Mouse (Mus musculus) MEL (cell line): ENCODE results near the gene Prox2. TPM values are rescaled to one million over a fixed set of nuclear protein-coding genes. Genes with fewer than 3 reads are reported as not detected.

Experiments
- DNase-seq: peaks from one replicate; pipeline ENCODE4 v3.0.0; 2011; ENCODE audit warnings: low read depth, low spot score
- H3K27ac ChIP-seq: 2 replicates; pipeline ENCODE4 v1.5.1; 2012; ENCODE audit warnings: low read depth, mild to moderate bottlenecking, control low read depth, low read length, moderate library complexity; ENCODE audit not compliant: control insufficient read depth
- H3K27me3 ChIP-seq, 2 experiments: fragments of 150-350 bp in 1 of 2; sonication (generic) in 1 of 2; 2 replicates each; pipeline ENCODE4 v1.6.1; 2012; ENCODE audit warnings: low read length in 2 of 2, mild to moderate bottlenecking in 2 of 2, improper control_type of control experiment in 1 of 2, moderate library complexity in 1 of 2; ENCODE audit not compliant: insufficient read depth in 2 of 2, control insufficient read depth in 1 of 2
- H3K36me3 ChIP-seq, 2 experiments: 2 replicates each; pipeline ENCODE4 v1.6.1; 2012 to 2014; ENCODE audit warnings: low read length in 2 of 2, improper control_type of control experiment in 1 of 2, inconsistent platforms in 1 of 2, mild to moderate bottlenecking in 1 of 2; ENCODE audit not compliant: insufficient read depth in 2 of 2, control insufficient read depth in 1 of 2
- H3K4me1 ChIP-seq, 2 experiments: fragments of 150-350 bp in 1 of 2; sonication (generic) in 1 of 2; 2 replicates each; pipeline ENCODE4 v1.6.1; 2012; ENCODE audit warnings: low read length in 2 of 2, improper control_type of control experiment in 1 of 2, mild to moderate bottlenecking in 1 of 2; ENCODE audit not compliant: insufficient read depth in 2 of 2, control insufficient read depth in 1 of 2
- H3K4me3 ChIP-seq, 2 experiments: fragments of 150-350 bp in 1 of 2; sonication (generic) in 1 of 2; 2 replicates each; pipeline ENCODE4 v1.5.1; 2012; ENCODE audit warnings: low read depth in 2 of 2, low read length in 2 of 2, mild to moderate bottlenecking in 2 of 2, moderate library complexity in 2 of 2, control low read depth in 1 of 2, improper control_type of control experiment in 1 of 2; ENCODE audit not compliant: control insufficient read depth in 1 of 2, insufficient read depth in 1 of 2
- H3K79me2 ChIP-seq: 2 replicates; pipeline ENCODE4 v1.6.1; 2012; ENCODE audit warnings: mild to moderate bottlenecking, low read length, moderate library complexity; ENCODE audit not compliant: control insufficient read depth, poor library complexity, insufficient read depth
- H3K9ac ChIP-seq: 2 replicates; pipeline ENCODE4 v1.6.1; 2012; ENCODE audit warnings: low read depth, mild to moderate bottlenecking, control low read depth, low read length, moderate library complexity; ENCODE audit not compliant: control insufficient read depth, poor library complexity, severe bottlenecking
- H3K9me3 ChIP-seq: fragments of 150-350 bp; sonication (generic); replicated peaks from 2 replicates; pipeline ENCODE4 v1.6.1; 2012; ENCODE audit warnings: mild to moderate bottlenecking, low read length, improper control_type of control experiment, moderate library complexity; ENCODE audit not compliant: insufficient read depth
- BHLHE40 ChIP-seq: IDR thresholded peaks from 2 replicates; pipeline ENCODE4 v1.6.1; 2012; ENCODE audit warnings: low read depth, mild to moderate bottlenecking, inconsistent platforms, low read length, improper control_type of control experiment, borderline replicate concordance
- CHD1 ChIP-seq: IDR thresholded peaks from 2 replicates; pipeline ENCODE4 v1.6.1; 2012; ENCODE audit warnings: low read depth, mild to moderate bottlenecking, inconsistent platforms, low read length, improper control_type of control experiment
- ELF1 ChIP-seq: IDR thresholded peaks from 2 replicates; pipeline ENCODE4 v1.6.1; 2014; ENCODE audit warnings: low read depth, mild to moderate bottlenecking, inconsistent platforms, low read length, improper control_type of control experiment, moderate library complexity
- EP300 ChIP-seq, 2 experiments: IDR thresholded peaks; 2 replicates each; pipeline ENCODE4 v1.6.1; 2011; ENCODE audit warnings: improper control_type of control experiment in 2 of 2, low read length in 2 of 2, low read depth in 1 of 2, mild to moderate bottlenecking in 1 of 2
- GATA1 ChIP-seq: IDR thresholded peaks from 2 replicates; pipeline ENCODE4 v1.6.1; 2011; ENCODE audit warnings: low read depth, low read length, improper control_type of control experiment
- MYB ChIP-seq: IDR thresholded peaks from 2 replicates; pipeline ENCODE4 v1.6.1; 2011; ENCODE audit warnings: mild to moderate bottlenecking, low read depth, low read length, improper control_type of control experiment
- MYC ChIP-seq: IDR thresholded peaks from 2 replicates; pipeline ENCODE4 v1.6.1; 2011; ENCODE audit warnings: low read depth, mild to moderate bottlenecking, low read length, improper control_type of control experiment, moderate library complexity
- NELFE ChIP-seq: IDR thresholded peaks from 2 replicates; pipeline ENCODE4 v1.6.1; 2011; ENCODE audit warnings: low read depth, low read length, improper control_type of control experiment
- NRF1 ChIP-seq: IDR thresholded peaks from 2 replicates; pipeline ENCODE4 v1.6.1; 2014; ENCODE audit warnings: low read depth, mild to moderate bottlenecking, inconsistent platforms, low read length, improper control_type of control experiment, moderate library complexity; ENCODE audit not compliant: poor library complexity, insufficient read depth, severe bottlenecking
- POLR2A ChIP-seq, 2 experiments: IDR thresholded peaks; 2 replicates each; pipeline ENCODE4 v1.6.1; 2011 to 2012; ENCODE audit warnings: low read length in 2 of 2, mild to moderate bottlenecking in 2 of 2, control low read depth in 1 of 2, improper control_type of control experiment in 1 of 2, low read depth in 1 of 2, moderate library complexity in 1 of 2; ENCODE audit not compliant: control insufficient read depth in 1 of 2, insufficient read depth in 1 of 2, poor library complexity in 1 of 2
- POLR2AphosphoS2 ChIP-seq: IDR thresholded peaks from 2 replicates; pipeline ENCODE4 v1.6.1; 2011; ENCODE audit warnings: low read length, improper control_type of control experiment
- RCOR1 ChIP-seq: IDR thresholded peaks from 2 replicates; pipeline ENCODE4 v1.6.1; 2012; ENCODE audit warnings: low read depth, mild to moderate bottlenecking, inconsistent platforms, low read length, improper control_type of control experiment
- TAL1 ChIP-seq: IDR thresholded peaks from 2 replicates; pipeline ENCODE4 v1.6.1; 2012; ENCODE audit warnings: mild to moderate bottlenecking, inconsistent platforms, low read length, moderate library complexity, mixed read lengths
- TCF12 ChIP-seq: IDR thresholded peaks from 2 replicates; pipeline ENCODE4 v1.6.1; 2014; ENCODE audit warnings: low read depth, mild to moderate bottlenecking, inconsistent platforms, low read length, improper control_type of control experiment, moderate library complexity
- USF2 ChIP-seq, 2 experiments: IDR thresholded peaks; 2 replicates each; pipeline ENCODE4 v1.6.1; 2011 to 2012; ENCODE audit warnings: improper control_type of control experiment in 2 of 2, low read length in 2 of 2, borderline replicate concordance in 1 of 2, inconsistent platforms in 1 of 2, low read depth in 1 of 2, mild to moderate bottlenecking in 1 of 2; ENCODE audit not compliant: insufficient read depth in 1 of 2
- ZC3H11A ChIP-seq: IDR thresholded peaks from 2 replicates; pipeline ENCODE4 v1.6.1; 2012; ENCODE audit warnings: low read depth, mild to moderate bottlenecking, inconsistent platforms, low read length, improper control_type of control experiment
- ZMIZ1 ChIP-seq: IDR thresholded peaks from 2 replicates; pipeline ENCODE4 v1.6.1; 2012; ENCODE audit warnings: low read depth, mild to moderate bottlenecking, inconsistent platforms, low read length, improper control_type of control experiment, moderate library complexity
- ZNF384 ChIP-seq: IDR thresholded peaks from 2 replicates; pipeline ENCODE4 v1.6.1; 2012; ENCODE audit warnings: low read depth, mild to moderate bottlenecking, inconsistent platforms, low read length, improper control_type of control experiment
- polyA plus RNA-seq, 2 experiments: library from polyadenylated mRNA; stranded (reverse) in 1 of 2; unstranded in 1 of 2; fragments of >175 nt in 1 of 2; fragments of >200 nt in 1 of 2; gene quantifications; 2 replicates each; pipeline versions ENCODE4 v1.2.1 to v1.2.4; 2012; ENCODE audit warnings: low replicate concordance in 2 of 2, low read depth in 1 of 2; ENCODE audit not compliant: insufficient read length in 2 of 2, insufficient read depth in 1 of 2, missing spikeins in 1 of 2
- total RNA-seq: library from RNA; depleted of rRNA; stranded (reverse); fragments of 300-350 nt; gene quantifications from 2 replicates; pipeline ENCODE4 v1.2.3, GENCODE M21; 2012; rRNA removed

The Prox2 gene
- total and polyA plus RNA-seq, 3 experiments, result 3.1 to 3.6 TPM; not detected in 1

GRCm38 (mm10) chr12:85051218-85051617 is 59.3 kb downstream of the Prox2 start:
- Histone ChIP-seq H3K9me3 (no peaks in the 10 kb centered on the region), H3K79me2 (no peaks in the 10 kb centered on the region), H3K36me3 (peaks cover 0 to 19% of the 10 kb centered on the region in 2 experiments; a peak in 3 of 4 replicates), H3K4me3 (no peak overlapping the region), H3K4me1 (peaks cover 0 to 2% of the 10 kb centered on the region in 2 experiments; a peak in 1 of 4 replicates), H3K9ac (no peak overlapping the region), H3K27ac (no peak overlapping the region), H3K27me3 (no peaks in the 10 kb centered on the region)
- TF ChIP-seq POLR2AphosphoS2 (no peak), ZC3H11A (no peak), EP300 (IDR thresholded peaks at IDR 0.05; ENCODE audit: low read depth in 1 of 2, low read length in 2 of 2) (no peak), MYB (no peak), NELFE (no peak), CHD1 (no peak), ZNF384 (no peak), GATA1 (no peak), ELF1 (no peak), MYC (no peak), POLR2A (IDR thresholded peaks at IDR 0.05; ENCODE audit: control insufficient read depth in 1 of 2, insufficient read depth in 1 of 2, low read depth in 1 of 2, low read length in 2 of 2, poor library complexity in 1 of 2) (no peak), BHLHE40 (no peak), NRF1 (no peak), TAL1 (no peak), ZMIZ1 (no peak), TCF12 (no peak), USF2 (IDR thresholded peaks at IDR 0.05; ENCODE audit: borderline replicate concordance in 1 of 2, insufficient read depth in 1 of 2, low read depth in 1 of 2, low read length in 2 of 2) (no peak), RCOR1 (no peak)
- DNase-seq, result no peak

Other genes with a start within 250 kb of the Prox2 start
- 0.08 TPM in 1 of 2 replicates, not detected in the other for gene Ltbp2, start 234.2 kb downstream of the Prox2 start, total RNA-seq
- under 1 TPM in 1 of 2 experiments, not detected in 1; 0.01 TPM for gene Ltbp2, start 234.2 kb downstream of the Prox2 start, polyA plus RNA-seq
- 210 and 250 TPM in 2 replicates for gene Fcf1, start 139.9 kb downstream of the Prox2 start, total RNA-seq
- 100 to 1,000 TPM in 1 of 2 experiments, not detected in 1; 172 TPM for gene Fcf1, start 139.9 kb downstream of the Prox2 start, polyA plus RNA-seq
- gene Arel1, start 139.9 kb downstream of the Prox2 start, total RNA-seq, result 37.9 and 45.0 TPM in 2 replicates
- gene Arel1, start 139.9 kb downstream of the Prox2 start, polyA plus RNA-seq, result 10 to 100 TPM; 37.2 to 82.5 TPM
- 16.6 and 16.9 TPM in 2 replicates for gene Ylpm1, start 114.4 kb downstream of the Prox2 start, total RNA-seq
- 10 to 100 TPM; 29.9 to 41.8 TPM for gene Ylpm1, start 114.4 kb downstream of the Prox2 start, polyA plus RNA-seq
- gene Dlst, start 74 bp upstream of the Prox2 start, total RNA-seq, result 163 and 164 TPM in 2 replicates
- 100 to 1,000 TPM; 230 to 376 TPM for gene Dlst, start 74 bp upstream of the Prox2 start, polyA plus RNA-seq
- 3.4 and 5.4 TPM in 2 replicates for gene Rps6kl1, start 40.5 kb upstream of the Prox2 start, total RNA-seq
- gene Rps6kl1, start 40.5 kb upstream of the Prox2 start, polyA plus RNA-seq, result 1 to 10 TPM in 1 of 2 experiments, not detected in 1; 6.2 TPM
- gene Pgf, start 67.0 kb upstream of the Prox2 start, total RNA-seq, result not detected in 2 replicates
- under 1 TPM in 1 of 2 experiments, not detected in 1; 0.46 TPM for gene Pgf, start 67.0 kb upstream of the Prox2 start, polyA plus RNA-seq
- gene Eif2b2, start 108.7 kb upstream of the Prox2 start, total RNA-seq, result 137 and 150 TPM in 2 replicates
- gene Eif2b2, start 108.7 kb upstream of the Prox2 start, polyA plus RNA-seq, result 100 to 1,000 TPM in 1 of 2 experiments, not detected in 1; 193 TPM
- gene Mlh3, start 159.8 kb upstream of the Prox2 start, total RNA-seq, result 7.3 and 8.5 TPM in 2 replicates
- gene Mlh3, start 159.8 kb upstream of the Prox2 start, polyA plus RNA-seq, result 1 to 10 TPM in 1 of 2 experiments, not detected in 1; 8.6 TPM
- 51.2 and 54.5 TPM in 2 replicates for gene Acyp1, start 177.7 kb upstream of the Prox2 start, total RNA-seq
- 10 to 100 TPM in 1 of 2 experiments, not detected in 1; 47.4 TPM for gene Acyp1, start 177.7 kb upstream of the Prox2 start, polyA plus RNA-seq
- gene Zc2hc1c, start 177.8 kb upstream of the Prox2 start, total RNA-seq, result 0.03 and 0.04 TPM in 2 replicates
- under 1 TPM in 1 of 2 experiments, not detected in 1; 0.39 TPM for gene Zc2hc1c, start 177.8 kb upstream of the Prox2 start, polyA plus RNA-seq
- gene Nek9, start 228.6 kb upstream of the Prox2 start, total RNA-seq, result 19.0 and 23.4 TPM in 2 replicates
- 10 to 100 TPM in 1 of 2 experiments, not detected in 1; 32.2 TPM for gene Nek9, start 228.6 kb upstream of the Prox2 start, polyA plus RNA-seq